Mouse (Mus musculus): ENCODE results near the gene Prdm10.

Prdm10 gene

DNA sequence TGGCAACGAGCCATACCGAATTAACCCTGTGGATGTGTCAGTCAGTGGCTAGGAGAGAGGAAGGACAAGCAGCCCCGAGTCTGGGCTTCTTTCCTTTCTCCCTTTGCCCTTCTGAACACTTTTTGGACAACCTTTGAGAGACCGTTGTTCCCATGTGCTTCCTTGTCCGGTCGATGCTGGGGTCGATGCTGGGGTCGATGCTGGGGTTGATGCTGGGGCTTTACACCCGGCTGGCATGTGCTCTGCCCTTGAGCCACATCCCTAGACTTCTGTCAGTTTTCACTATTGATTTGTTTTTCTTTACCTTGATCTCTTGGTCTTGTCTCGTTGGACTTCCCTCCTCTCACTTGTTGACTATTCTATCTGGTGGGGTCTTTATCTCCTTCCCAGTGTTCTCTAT lies 73.2 kb downstream of the Prdm10 start:
- in situ Hi-C loops (cut with MseI, MboI), result no loop called here

DNA sequence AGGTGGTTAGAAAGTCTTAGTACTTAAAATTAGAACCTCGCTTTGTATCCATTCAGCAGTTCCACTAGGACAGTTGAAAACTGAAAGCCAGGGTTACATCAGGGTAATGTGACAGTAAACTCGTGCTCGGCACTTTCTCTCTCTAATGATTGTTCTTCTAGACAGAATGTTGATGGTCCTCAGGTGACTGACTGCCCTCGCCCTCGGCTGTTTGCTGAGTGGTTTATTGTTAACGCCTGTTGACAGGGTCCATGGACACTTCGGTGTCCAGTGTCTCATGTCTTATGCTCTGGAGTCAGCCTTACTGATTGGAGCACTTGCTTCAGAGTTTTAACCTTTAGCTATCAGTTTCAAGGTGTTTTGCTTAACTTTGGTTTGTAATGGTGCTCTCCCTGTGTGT lies 73.7 kb downstream of the Prdm10 start:
- in situ Hi-C loops (cut with MseI, MboI), result no loop called here

- in situ Hi-C loops (cut with MseI, MboI), result no loop called here
Observed at GRCm38 (mm10) chr9:31363698-31364609, 83.6 kb downstream of the Prdm10 start.

DNA sequence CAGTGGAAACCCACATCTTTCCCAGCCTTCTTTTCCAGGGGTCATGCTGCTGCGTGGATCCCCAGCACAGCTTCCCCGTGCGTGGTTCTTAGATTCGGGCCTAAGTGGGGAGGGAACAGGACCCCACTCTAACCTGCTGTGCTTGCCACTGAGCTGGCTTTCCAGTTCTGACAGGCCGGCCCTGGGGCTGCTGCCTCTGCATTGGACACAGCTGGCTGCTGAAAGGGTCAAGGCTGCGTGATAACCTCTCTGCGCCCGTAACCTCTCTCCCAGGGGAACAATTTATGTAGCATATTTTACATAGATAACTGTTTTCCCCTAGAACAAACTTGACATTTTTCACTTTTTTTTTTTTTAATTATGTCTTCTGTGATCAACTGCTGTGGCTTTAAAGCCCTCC lies 84.7 kb downstream of the Prdm10 start:
- in situ Hi-C loops (cut with MseI, MboI), result no loop called here

GRCm38 (mm10) chr9:31371740-31372139 lies 91.4 kb downstream of the Prdm10 start:
- in situ Hi-C loops (cut with MseI, MboI), result no loop called here

- in situ Hi-C loops (cut with MseI, MboI), result no loop called here
Observed at GRCm38 (mm10) chr9:31376661-31377060, 96.3 kb downstream of the Prdm10 start.

DNA sequence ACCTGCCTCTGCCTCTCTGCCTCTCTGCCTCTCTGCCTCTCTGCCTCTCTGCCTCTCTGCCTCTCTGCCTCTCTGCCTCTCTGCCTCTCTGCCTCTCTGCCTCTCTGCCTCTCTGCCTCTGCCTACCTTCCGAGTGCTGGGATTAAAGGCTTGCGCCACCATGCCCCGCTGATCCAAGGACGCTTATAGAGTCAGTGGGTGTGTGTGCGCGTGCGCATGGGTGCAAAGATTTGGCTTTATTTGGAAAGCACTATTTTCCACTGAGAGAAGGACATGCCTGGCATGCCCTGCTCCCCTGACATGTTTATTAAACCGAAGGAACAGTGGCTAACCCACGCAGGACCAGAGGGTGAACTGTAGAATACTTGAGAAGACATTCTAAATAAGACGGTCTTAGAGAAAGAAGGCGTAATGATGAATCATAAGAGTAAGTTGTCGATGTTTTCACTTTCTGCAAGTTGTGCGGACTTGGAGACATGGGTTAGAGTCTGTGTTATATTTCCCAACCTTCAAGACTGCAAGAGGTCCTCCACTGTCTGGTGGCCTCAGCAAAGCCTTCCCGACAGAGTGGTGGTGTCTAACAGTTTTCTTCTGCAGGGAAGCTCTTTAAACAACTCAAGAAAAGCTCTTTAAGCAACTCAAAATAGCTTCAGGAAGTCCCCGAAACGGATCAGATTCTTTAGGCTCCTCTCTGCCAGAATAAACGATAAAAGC lies 104.6 kb downstream of the Prdm10 start:
- in situ Hi-C loops (cut with MseI, MboI), result no loop called here

DNA sequence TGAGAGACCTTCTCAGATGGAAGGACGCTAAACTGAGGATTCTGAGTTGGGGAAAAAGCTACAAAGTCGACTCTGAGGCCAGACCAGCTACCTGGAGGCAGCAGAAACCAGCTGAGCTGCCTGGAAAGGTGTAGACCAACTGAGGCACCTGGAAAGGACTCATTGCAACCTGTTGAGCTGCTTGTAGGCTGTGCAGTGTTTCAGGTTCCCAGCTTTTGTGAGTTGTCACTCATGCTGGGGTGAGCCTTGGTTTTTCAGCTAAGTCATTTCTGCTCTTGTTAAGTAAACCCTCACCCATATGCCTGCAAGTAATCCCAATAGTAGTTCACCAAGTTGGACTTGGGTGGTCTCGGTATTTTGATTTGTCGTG lies 105.1 kb downstream of the Prdm10 start:
- in situ Hi-C loops (cut with MseI, MboI), result no loop called here

DNA sequence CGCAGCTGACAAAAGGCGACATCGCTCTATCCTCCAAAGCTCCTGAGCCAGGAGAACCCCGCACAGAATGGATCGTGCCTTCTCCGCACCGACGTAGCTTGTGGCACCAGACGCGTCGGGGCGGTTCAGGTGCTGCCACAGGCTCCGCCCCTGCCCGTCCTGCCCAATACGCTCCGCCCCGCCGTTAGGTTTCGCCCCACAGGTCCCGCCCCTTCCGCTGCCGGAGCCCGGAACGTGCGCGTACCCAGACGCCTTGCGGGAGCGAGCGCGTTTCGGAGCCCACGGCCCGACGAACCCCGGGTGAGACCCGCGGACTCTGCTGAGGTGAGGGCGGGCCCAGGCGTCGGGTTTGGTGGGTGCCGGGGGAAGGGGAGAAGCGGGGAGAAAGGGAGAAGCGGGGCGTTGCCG lies 105.6 kb downstream of the Prdm10 start, which contains the start of gene Nfrkb:
Gene Nfrkb, plus strand, starts transcription at position 246 of the 408 bp plus-strand sequence.
- in situ Hi-C loops (cut with MseI, MboI), result no loop called here

DNA sequence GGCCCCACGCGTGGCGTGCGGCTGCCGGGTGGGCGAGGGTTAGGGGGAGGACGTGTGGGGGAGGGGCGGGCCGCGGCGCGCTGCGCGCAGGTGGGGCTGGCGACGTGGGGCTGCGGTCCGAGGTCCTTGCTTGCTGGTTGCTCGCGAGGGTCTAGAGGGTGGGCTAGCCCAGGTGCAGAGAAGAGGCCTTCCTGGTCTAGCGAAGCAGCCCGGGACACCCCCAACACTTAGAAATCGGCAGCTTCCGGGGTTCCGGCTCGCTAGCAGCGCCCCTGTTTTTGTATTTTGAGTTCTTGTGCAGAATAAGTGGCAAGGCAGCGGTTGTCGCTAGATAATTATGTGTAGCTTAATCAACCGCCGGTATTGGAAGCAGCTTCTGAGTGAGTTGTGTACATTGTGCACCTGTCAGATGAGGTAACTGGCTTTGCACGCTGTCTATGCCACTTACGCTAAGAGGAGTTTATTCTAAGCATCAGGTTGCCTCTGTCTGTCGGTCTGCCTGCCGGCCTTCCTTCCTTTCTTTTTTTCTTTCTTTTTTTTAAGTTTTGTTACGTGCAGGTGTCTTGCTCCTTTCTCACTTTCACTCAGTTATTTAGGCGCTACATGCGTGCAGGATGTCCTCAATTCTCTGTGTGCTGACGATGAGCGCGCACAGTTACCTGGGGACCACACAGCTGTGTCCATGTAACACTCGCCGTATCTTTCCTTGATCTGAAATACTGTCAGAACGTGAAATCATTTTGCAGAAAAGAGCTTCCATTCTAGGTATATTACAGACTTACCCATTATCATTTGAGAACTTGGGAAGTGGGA lies 106.2 kb downstream of the Prdm10 start:
- in situ Hi-C loops (cut with MseI, MboI), result no loop called here

- in situ Hi-C loops (cut with MseI, MboI), result no loop called here
Observed at GRCm38 (mm10) chr9:31387206-31387605, 106.9 kb downstream of the Prdm10 start.

DNA sequence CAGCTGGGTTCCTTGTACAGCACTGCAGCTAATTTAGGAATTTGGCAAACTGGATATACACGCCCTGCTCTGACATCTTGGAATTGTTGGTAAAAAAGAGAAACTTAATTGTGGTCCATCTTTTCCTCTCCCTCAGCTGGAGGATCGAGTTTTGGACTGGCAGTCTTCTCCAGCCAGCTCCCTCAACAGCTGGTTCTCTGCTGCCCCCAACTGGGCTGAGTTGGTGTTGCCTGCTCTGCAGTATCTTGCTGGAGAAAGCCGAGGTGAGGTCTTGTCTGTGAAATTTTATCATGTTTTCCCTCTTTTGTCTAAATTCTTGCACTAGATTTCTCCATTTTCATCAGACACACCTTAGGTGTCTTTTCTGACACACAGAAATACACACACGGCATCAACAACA lies 120.1 kb downstream of the Prdm10 start:
- in situ Hi-C loops (cut with MseI, MboI), result loop anchor here in 1 of 2 experiments (5.0 kb wide), 1 partner anchor 142 kb away; no protein-coding TSS in a partner anchor

DNA sequence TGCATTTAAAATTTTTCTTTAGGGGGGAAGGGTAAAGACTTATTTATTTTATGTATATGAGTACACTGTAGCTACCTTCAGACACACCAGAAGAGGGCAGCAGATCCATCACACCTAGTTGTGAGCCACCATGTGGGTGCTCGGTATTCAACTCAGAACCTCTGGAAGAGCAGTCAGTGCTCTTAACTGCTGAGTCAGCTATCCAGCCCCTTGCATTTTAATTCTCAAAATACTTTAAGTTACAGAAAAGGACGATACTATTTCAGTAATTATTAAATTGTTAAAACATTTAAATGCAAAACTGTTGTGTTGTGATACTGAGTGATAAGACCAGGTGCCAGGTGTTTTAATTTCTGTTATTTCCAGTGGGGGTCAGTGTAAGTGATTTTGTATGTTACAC lies 124.0 kb downstream of the Prdm10 start:
- in situ Hi-C loops (cut with MseI, MboI), result loop anchor here in 1 of 2 experiments (5.0 kb wide), 1 partner anchor 138 kb away; no protein-coding TSS in a partner anchor

GRCm38 (mm10) chr9:31405217-31405616 lies 124.9 kb downstream of the Prdm10 start:
- in situ Hi-C loops (cut with MseI, MboI), result loop anchor here in 1 of 2 experiments (5.0 kb wide), 1 partner anchor 137 kb away; no protein-coding TSS in a partner anchor

- in situ Hi-C loops (cut with MseI, MboI), result no loop called here
Observed at GRCm38 (mm10) chr9:31412165-31412564, 131.8 kb downstream of the Prdm10 start.

- in situ Hi-C loops (cut with MseI, MboI), result no loop called here
Observed at GRCm38 (mm10) chr9:31418821-31419220, 138.5 kb downstream of the Prdm10 start.

DNA sequence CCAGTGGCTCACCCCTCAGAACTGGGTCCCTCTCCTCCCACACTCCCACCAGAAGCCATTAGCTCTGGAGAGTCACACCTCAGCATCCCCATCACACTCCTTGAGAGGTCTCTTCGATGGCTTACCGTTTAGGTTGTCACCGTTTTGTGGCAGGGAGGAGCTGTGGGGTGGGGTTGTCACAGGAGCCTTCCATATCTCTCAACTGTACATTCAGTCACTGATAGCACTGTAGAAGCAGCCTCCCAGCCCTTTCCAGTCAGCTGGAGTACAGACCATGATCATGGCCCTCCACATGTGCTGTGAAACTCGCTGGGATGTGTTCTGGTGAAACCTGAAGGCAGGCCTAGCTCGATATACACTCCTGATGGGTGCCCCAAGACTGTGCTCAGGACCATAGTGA lies 141.8 kb downstream of the Prdm10 start:
- in situ Hi-C loops (cut with MseI, MboI), result no loop called here

DNA sequence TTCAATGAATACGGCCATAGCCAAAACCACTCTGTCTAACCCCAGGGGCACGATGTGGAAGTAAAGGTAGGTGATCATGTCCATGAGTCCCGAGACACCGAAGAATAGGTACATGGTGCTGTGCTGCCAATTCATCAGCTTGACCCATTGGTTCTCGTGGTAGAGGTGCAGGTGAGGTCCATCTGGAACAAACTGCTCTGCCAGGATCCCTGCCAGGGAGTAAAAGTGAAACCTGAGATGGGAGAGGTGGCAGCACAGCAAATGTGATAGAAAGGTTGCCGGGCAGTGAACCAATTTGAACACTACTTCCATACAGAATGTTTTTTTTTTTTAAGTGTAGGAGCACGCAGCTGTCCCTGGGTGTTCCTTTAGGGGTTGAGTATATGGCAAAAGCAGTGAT lies 148.6 kb downstream of the Prdm10 start:
- in situ Hi-C loops (cut with MseI, MboI), result no loop called here

DNA sequence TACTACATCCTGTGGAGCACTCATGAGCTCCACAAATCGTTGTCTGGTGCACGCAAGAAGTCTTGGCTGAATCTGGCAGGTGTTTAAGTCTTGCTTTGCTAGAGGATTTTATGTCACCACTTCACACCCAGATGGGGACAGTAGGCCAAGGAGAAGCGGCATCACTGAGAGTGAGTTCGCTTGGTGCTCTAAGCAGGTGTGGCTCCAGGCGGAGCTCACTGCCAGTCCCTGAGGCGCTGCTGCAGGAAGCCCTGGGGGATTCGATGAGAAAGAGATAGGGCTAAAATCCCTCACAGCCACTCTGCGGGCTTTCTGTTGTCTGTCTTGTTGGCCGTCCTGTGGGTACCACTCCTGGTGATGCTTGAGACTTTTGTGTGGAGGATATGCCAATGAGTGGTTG lies 149.7 kb downstream of the Prdm10 start:
- in situ Hi-C loops (cut with MseI, MboI), result no loop called here
